Mouse (Mus musculus) heart, adult 2 months (tissue): ENCODE results near the gene Wdr1.

Experiments used
- CTCF ChIP-seq: fragments of 200-600 bp; IDR thresholded peaks from 2 replicates; pipeline ENCODE4 v1.8.1; 2022; ENCODE audit warnings: antibody characterized with exemption, mild to moderate bottlenecking, moderate library complexity
- POLR2A ChIP-seq: fragments of 200-500 bp; IDR thresholded peaks from 2 replicates; pipeline ENCODE4 v1.6.1; 2011; ENCODE audit warnings: mild to moderate bottlenecking, low read depth, low read length, control low read depth; ENCODE audit not compliant: insufficient read depth

DNA sequence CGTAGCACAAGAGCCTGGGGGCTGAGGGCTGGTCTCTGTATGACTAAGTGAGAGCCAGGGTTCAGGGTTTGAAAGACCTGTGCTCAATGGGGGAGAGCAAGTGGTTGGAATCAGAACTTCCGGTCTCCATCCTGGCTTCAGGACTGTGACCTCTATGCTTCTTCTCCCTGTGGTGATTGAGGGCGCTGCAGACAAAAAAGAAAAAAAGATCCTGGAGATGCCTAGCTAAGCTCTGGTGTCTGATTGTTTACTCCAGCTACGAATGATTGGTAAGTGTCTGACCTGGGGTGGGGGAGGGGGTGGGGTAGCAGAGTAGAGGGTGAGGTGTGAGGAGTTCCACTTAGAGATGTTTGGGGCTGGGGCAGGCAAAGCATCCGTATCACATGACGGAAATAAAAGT, 75.0 kb downstream of the Wdr1 start:
- TF ChIP-seq POLR2A (no peak), CTCF (no peak)
